Mouse (Mus musculus) intestine, postnatal 0 days (tissue): ENCODE measurements around the gene Gm10964. TPM values are rescaled to one million over a fixed set of nuclear protein-coding genes. Genes with fewer than 3 reads are reported as not detected.

Source experiments
- ATAC-seq: fragments of 200-750 bp; cut with Nextera tagmentation; 2 replicates; pipeline ENCODE4 v1.8.0; 2017; ENCODE audit warnings: mild to moderate bottlenecking, moderate TSS enrichment, moderate library complexity
- H3K27ac ChIP-seq: fragments of 300-500 bp; sonication (generic); 2 replicates; pipeline ENCODE4 v1.5.1; 2014; ENCODE audit warnings: mild to moderate bottlenecking, low read depth, low read length, moderate library complexity
- H3K27me3 ChIP-seq: fragments of 300-500 bp; sonication (generic); replicated peaks from 2 replicates; pipeline ENCODE4 v1.6.1; 2014; ENCODE audit warnings: low read length, mixed read lengths; ENCODE audit not compliant: control insufficient read depth, insufficient read depth
- H3K36me3 ChIP-seq: fragments of 300-500 bp; sonication (generic); 2 replicates; pipeline ENCODE4 v1.6.1; 2014; ENCODE audit warnings: mild to moderate bottlenecking, moderate library complexity; ENCODE audit not compliant: control insufficient read depth, insufficient read depth
- H3K4me1 ChIP-seq: fragments of 300-500 bp; sonication (generic); replicated peaks from 2 replicates; pipeline ENCODE4 v1.6.1; 2014; ENCODE audit warnings: antibody characterized with exemption, low read length, mixed read lengths; ENCODE audit not compliant: control insufficient read depth, insufficient read depth
- H3K4me2 ChIP-seq: fragments of 300-500 bp; sonication (generic); replicated peaks from 2 replicates; pipeline ENCODE4 v1.6.1; 2014; ENCODE audit warnings: low read depth, mild to moderate bottlenecking, moderate library complexity
- H3K4me3 ChIP-seq: fragments of 300-500 bp; sonication (generic); 2 replicates; pipeline ENCODE4 v1.5.1; 2014; ENCODE audit warnings: low read depth, low read length
- H3K9ac ChIP-seq: fragments of 300-500 bp; sonication (generic); 2 replicates; pipeline ENCODE4 v1.6.1; 2014; ENCODE audit warnings: mild to moderate bottlenecking, low read depth, low read length
- H3K9me3 ChIP-seq: fragments of 300-500 bp; sonication (generic); 2 replicates; pipeline ENCODE4 v1.6.1; 2016; ENCODE audit warnings: mixed run types; ENCODE audit not compliant: control insufficient read depth
- CTCF ChIP-seq: sonication (generic); IDR thresholded peaks from 2 replicates; pipeline ENCODE4 v1.5.1; 2016; ENCODE audit warnings: low read depth, mild to moderate bottlenecking, control low read depth, antibody characterized with exemption, moderate library complexity
- WGBS: fragments of 180-500 bp; shearing (Covaris S2); extraction: QIAGEN DNeasy Blood & Tissue Kit; methylation state at CpG from one replicate; pipeline ENCODE4 v1.1.7; 2014; 5-methylcytosine and 5-hydroxymethylcytosine counted together
- polyA plus RNA-seq: library from polyadenylated mRNA; unstranded; fragments of >200 nt; fragmentation: Nextera tagmentation; extraction: Ambion mirVana; gene quantifications from 2 replicates; pipeline ENCODE4 v1.2.1, GENCODE M21; 2015

Gene Gm10964
- polyA plus RNA-seq, 1 experiment from 2014 or later, result not detected

GRCm38 (mm10) chr3:103755351-103755750 is 16.2 kb downstream of the Gm10964 start:
- no peak for ATAC-seq
- Histone ChIP-seq H3K27me3 (no peaks in the 10 kb centered on the region), H3K27ac (no peak overlapping the region), H3K4me1 (no peaks in the 10 kb centered on the region), H3K9ac (no peak overlapping the region), H3K36me3 (peaks cover 41% of the 10 kb centered on the region), H3K9me3 (no peaks in the 10 kb centered on the region), H3K4me2 (no peak overlapping the region), H3K4me3 (no peak overlapping the region)
- 60% methylated on average over 3 of the region's 3 CpGs for WGBS
- TF ChIP-seq CTCF, result no peak

- no peak for ATAC-seq
- TF ChIP-seq CTCF, result no peak
- H3K27ac ChIP-seq, result no peak overlapping the region
- WGBS, result 40% methylated on average over 2 of the region's 2 CpGs
- H3K4me2 ChIP-seq, result no peak overlapping the region
- H3K9me3 ChIP-seq, result no peaks in the 10 kb centered on the region
- H3K36me3 ChIP-seq, result peaks cover 40% of the 10 kb centered on the region
- H3K4me3 ChIP-seq, result no peak overlapping the region
- H3K4me1 ChIP-seq, result no peaks in the 10 kb centered on the region
- no peak overlapping the region for H3K9ac ChIP-seq
- no peaks in the 10 kb centered on the region for H3K27me3 ChIP-seq
Observed at GRCm38 (mm10) chr3:103756920-103757319, 17.8 kb downstream of the Gm10964 start.

- 82% methylated on average over 7 of the region's 7 CpGs for WGBS
Observed at GRCm38 (mm10) chr3:103758456-103758855, 19.3 kb downstream of the Gm10964 start.

GRCm38 (mm10) chr3:103759261-103759970 is 20.2 kb downstream of the Gm10964 start:
- Histone ChIP-seq H3K27ac (no peak overlapping the region), H3K4me2 (no peak overlapping the region), H3K4me3 (no peak overlapping the region), H3K9me3 (no peaks in the 10 kb centered on the region), H3K9ac (no peak overlapping the region), H3K4me1 (no peaks in the 10 kb centered on the region), H3K36me3 (peaks cover 46% of the 10 kb centered on the region), H3K27me3 (no peaks in the 10 kb centered on the region)
- ATAC-seq, result peak; percentile 82
- 55% methylated on average over 5 of the region's 5 CpGs for WGBS
- no peak for TF ChIP-seq CTCF

More at GRCm38 (mm10) chr3:103758456-103758855, 19.3 kb downstream of the Gm10964 start:
- TF ChIP-seq CTCF, result no peak
- ATAC-seq, result no peak
- no peaks in the 10 kb centered on the region for H3K4me1 ChIP-seq
- H3K27me3 ChIP-seq, result no peaks in the 10 kb centered on the region
- H3K4me3 ChIP-seq, result no peak overlapping the region
- no peak overlapping the region for H3K4me2 ChIP-seq
- H3K9ac ChIP-seq, result no peak overlapping the region
- H3K9me3 ChIP-seq, result no peaks in the 10 kb centered on the region
- peaks cover 41% of the 10 kb centered on the region for H3K36me3 ChIP-seq
- H3K27ac ChIP-seq, result no peak overlapping the region

- no peak overlapping the region for H3K4me3 ChIP-seq
- H3K27me3 ChIP-seq, result no peaks in the 10 kb centered on the region
- no peak overlapping the region for H3K9ac ChIP-seq
- H3K4me1 ChIP-seq, result 0 out of 2 replicates have a peak, but pooled peaks cover 4% of the 10 kb centered on the region
- peaks cover 42% of the 10 kb centered on the region for H3K36me3 ChIP-seq
- no peak overlapping the region for H3K4me2 ChIP-seq
- ATAC-seq, result no peak
- H3K9me3 ChIP-seq, result no peaks in the 10 kb centered on the region
- H3K27ac ChIP-seq, result no peak overlapping the region
- 74% methylated on average over 3 of the region's 3 CpGs for WGBS
- TF ChIP-seq CTCF, result no peak
Observed at GRCm38 (mm10) chr3:103766789-103767188, 27.6 kb downstream of the Gm10964 start.

GRCm38 (mm10) chr3:103771531-103772130 is 32.5 kb downstream of the Gm10964 start:
- Histone ChIP-seq H3K27me3 (no peaks in the 10 kb centered on the region), H3K4me3 (no peak overlapping the region), H3K4me2 (no peak overlapping the region), H3K27ac (no peak overlapping the region), H3K36me3 (peaks cover 32% of the 10 kb centered on the region), H3K9me3 (no peaks in the 10 kb centered on the region), H3K4me1 (0 out of 2 replicates have a peak, but pooled peaks cover 4% of the 10 kb centered on the region), H3K9ac (no peak overlapping the region)
- TF ChIP-seq CTCF, result no peak
- WGBS, result 67% methylated on average over 9 of the region's 9 CpGs
- no peak for ATAC-seq
